Mouse (Mus musculus): ENCODE measurements around the gene Rnf212b.

Rnf212b gene

DNA sequence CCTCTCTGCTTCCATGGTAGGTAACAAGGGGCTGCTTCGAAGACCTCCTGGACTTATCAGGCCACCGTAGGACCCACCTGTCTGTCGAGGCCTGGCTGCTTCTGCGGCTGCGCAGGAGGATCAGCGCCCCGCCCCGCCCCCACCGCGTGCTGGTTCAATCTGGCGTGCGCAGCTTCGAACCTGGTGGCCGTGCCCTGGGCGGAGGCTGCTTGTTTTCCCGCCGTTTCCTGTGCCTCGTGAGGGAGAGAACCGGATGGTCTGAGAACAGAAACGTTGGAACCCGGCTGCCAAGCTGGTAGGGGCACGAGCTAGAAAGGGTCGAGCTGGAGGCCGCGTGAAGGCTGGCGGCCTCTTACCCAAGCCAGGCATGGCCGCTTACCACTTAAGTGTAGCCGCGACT is at the start of gene Rnf212b:
Gene Rnf212b (plus strand): TSS at position 151 of the 400 bp plus-strand sequence.
- no peak for DNase-seq

GRCm38 (mm10) chr14:54766937-54767336 is 47.0 kb upstream of the Rnf212b start:
- DNase-seq = peak in 1 of 2 experiments; percentile 41

GRCm38 (mm10) chr14:54768314-54769067 is 45.5 kb upstream of the Rnf212b start:
- no peak for DNase-seq

DNA sequence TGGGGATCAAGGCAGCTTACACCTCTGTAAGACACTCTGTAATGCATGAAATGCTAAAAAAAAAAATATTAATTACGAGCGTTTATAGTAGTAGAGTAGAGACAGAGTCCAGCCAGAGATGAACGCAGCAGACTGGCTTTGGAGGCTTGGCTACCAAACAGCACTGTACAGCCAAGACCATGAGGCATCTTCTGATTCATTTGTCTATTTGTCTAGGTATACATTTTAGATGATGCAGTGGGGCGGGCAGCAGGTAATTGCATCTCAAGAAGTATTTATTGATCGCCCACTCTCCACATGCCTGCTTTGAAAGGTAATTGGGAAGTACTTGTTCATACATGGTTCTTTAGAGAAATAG is 44.9 kb upstream of the Rnf212b start:
- peak in 1 of 2 experiments; percentile 39 for DNase-seq

DNA sequence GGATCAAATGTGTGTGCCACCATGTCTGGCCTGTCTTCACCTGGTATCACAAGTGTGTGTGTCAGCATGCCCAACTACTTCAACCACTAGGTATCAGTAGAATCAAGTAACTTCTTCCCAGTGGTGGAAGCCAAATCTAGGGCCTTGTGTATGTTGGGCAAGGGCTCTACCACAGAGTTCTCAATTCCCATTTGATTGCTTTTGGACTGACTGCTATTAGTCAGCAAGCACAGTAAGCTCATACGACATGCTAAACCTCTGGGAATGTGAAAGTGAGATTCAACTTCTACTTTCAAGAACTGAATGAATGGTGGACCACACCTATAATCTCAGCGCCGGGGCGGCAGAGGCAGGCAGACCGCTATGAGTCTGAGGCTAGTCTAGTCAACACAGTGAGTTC is 43.6 kb upstream of the Rnf212b start:
- DNase-seq = no peak

DNA sequence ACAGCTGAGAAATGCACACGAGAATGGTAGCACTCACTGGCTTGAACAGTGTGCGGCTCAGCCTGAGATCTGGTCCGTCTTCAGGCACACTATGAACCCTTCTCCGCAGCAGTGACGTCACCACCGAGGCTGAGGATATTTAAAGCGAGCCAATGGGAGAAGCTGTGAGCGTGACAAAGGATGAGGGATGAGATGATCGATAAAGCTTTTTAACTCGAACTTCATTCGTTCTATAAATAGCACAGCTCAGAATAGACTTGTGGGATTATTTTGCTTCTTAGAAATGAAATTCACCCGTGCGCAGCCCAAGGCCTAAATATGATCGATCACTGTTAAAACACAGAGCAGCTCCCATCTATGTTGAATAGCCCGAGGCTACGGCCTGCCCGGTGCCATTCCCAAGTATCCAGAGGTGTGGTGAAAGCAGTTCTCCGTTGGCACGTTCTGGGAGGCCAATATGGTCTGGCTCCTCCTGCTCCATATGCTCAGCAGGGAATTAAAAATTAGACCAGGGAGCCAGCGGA is 41.5 kb upstream of the Rnf212b start:
- no peak for DNase-seq

DNA sequence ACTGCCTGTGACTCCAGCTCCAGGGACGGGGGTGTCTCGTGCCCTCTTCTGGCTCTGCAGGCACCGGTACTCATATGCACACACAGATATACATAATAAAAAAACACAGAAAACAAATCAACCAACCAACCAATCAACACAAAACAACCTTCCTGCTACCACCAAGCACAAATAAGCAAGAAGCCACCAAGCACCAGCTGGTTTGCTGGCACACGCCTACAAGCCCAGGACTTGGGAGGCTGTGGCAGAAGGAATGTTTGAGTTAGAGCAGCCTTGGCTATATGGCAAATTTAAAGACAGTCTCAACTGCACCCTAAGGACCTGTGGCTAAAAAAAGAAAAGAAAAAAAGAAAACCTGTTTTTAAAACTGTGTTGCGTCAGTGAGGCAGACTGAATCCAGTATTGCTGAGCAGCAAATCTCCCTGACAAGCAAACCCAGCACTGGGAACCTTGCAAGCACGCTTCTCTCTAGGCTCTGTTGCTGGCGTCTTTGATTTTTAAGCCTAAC is 38.4 kb upstream of the Rnf212b start:
- DNase-seq = peak; percentile 42 to 59

DNA sequence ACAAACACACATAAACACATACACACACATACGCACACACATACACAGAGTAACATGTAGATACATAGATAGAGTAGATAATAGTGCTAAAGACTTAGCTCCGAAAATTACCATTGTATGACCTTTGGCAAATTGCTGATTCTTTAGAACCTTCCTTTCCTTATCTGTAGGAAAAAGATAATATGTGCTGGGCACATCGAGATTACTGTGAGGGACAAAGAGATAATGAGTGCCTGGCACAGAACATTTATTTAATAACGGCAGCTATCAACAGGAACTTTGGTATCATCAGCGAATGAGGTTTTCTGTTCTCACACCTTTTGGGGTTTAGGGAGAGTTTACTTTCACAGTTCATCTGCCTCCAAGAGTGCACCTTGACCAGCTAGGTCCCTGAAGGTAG is 37.2 kb upstream of the Rnf212b start:
- DNase-seq = no peak

- no peak for DNase-seq
Observed at GRCm38 (mm10) chr14:54777893-54778292, 36.0 kb upstream of the Rnf212b start.

DNA sequence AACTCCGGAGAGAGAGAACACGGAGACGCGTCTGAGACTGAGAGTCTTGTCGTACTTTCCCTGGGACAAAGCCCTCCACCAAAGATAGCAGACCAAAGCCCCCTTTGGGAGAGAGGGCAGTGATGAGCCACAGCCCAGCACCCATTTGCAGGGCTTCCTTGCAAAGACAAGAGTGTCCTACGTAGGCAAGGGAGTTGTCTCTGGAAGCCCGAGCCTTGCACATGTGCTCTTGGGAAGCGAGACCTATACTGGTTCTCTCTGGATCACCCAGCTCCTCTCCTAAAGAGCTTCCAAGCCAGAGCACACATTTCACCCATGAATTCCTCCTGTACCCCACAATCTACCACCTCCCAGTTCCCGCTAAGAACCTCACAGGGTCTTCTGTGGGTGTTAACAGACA is 33.9 kb upstream of the Rnf212b start:
- peak in 1 of 2 experiments; percentile 18 for DNase-seq

GRCm38 (mm10) chr14:54780836-54781609 is 32.9 kb upstream of the Rnf212b start:
- peak; percentile 84 to 89 for DNase-seq

GRCm38 (mm10) chr14:54781610-54782365 is 32.2 kb upstream of the Rnf212b start, which contains the start of gene Slc7a8:
Gene Slc7a8 (minus strand): TSS chr14:54781946.
- DNase-seq = peak; percentile 87 to 91

DNA sequence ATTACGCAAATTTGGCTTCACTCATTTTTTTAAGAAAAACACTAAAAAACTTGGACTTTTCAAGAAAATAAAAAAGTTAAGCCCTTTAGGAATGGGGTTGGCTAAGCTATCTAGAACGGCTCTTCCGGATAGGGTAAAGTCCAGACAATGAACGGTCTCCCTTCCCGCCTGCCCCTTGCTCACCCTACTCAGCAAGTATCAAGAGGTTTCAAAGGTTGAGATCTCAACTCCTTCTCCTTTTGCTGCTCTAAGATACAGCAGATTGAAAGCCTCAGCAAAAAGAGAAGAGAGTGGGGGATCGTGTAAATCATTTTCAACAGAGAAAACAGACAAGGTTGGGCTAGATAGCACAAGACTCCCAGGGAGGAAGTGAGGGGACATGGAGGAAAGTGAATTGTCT is 31.0 kb upstream of the Rnf212b start:
- no peak for DNase-seq

DNA sequence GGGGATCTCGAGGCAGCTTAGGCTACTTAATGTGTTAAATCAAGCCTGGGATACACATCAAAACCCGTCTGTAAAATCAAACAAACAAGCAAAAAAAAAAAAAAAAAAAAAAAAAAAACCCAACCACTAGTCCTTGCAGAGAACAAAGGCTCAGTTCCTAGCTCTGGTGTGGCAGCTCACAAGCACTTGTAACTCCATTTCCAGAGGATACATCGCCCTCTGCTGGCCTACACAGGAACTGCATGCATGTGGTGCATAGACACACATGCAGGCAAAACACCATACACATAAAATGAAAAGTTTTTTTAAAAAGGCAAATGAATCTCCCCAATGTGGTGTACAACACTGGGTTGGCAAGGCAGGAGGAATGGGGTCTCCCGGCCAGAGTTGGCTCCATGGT is 28.0 kb upstream of the Rnf212b start:
- peak; percentile 82 to 91 for DNase-seq

DNA sequence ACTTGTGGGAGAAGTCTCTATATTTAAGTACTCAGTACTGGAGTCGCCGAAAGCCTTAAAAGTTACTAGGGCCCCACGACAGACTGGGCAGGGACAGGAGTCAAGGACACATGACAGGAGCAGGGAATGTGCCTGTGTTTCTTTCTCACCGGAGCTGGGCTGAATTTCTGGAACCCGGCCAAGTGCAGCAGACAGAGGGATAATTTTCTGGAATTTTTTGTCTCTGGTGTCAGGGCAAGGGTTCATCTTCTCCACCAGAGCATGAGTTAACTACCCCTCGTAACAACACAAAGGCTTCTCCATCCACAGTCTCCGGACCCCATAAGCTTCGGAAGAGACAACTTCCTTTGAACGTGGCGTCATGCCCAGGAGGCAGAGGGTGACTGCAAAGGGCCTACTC is 27.5 kb upstream of the Rnf212b start:
- peak; percentile 62 to 72 for DNase-seq

- DNase-seq = peak in 1 of 2 experiments; percentile 48
Observed at GRCm38 (mm10) chr14:54787226-54787625, 26.7 kb upstream of the Rnf212b start.

DNA sequence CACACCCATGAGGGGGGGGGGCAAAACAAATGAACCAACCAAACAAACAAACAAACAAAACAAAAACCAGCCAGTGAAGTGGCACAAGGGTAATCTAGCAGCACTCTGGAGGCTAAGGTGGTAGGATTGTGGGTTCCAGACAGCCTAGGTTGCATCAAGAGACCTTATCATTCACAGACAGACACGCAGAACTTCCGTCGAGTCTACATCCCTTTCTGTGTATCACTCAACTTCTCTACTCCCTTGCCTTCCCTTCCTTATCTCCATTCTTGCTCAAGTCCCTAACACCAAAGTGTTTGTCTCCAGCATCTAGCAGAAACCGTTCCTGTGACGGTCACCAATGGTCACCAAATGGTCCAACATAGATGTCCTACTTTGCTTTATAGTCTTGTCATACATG is 25.7 kb upstream of the Rnf212b start:
- DNase-seq = no peak

- DNase-seq = no peak
Observed at GRCm38 (mm10) chr14:54792166-54792565, 21.8 kb upstream of the Rnf212b start.

- no peak for DNase-seq
Observed at GRCm38 (mm10) chr14:54793351-54793750, 20.6 kb upstream of the Rnf212b start.

GRCm38 (mm10) chr14:54793894-54794830 is 19.8 kb upstream of the Rnf212b start:
- no peak for DNase-seq

DNA sequence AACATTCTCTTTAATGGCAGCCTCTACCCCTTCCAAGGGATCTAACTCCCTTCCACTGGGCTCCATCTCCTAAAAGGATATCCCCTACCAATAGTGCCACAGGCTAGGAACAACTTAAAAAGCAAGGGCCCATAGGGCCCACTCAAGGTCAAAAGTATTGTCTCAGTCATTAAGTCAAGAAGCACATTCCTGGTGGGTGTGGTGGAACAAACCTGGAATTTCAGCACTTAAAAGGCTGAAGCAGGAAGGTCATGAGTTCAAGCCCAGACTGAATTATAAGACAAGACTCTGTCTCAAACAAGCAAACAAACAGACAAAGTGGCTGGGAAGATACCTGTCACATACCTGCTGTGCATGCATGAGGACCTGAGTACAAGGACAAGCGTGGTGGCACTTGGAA is 18.0 kb upstream of the Rnf212b start:
- DNase-seq = no peak

- no peak for DNase-seq
Observed at GRCm38 (mm10) chr14:54796760-54797159, 17.2 kb upstream of the Rnf212b start.

All from cerebellum, postnatal 14 days (tissue).